Mouse (Mus musculus) kidney, postnatal 0 days (tissue): Measurements from ENCODE around the gene Plpp4. TPM values are rescaled to one million over a fixed set of nuclear protein-coding genes. Genes with fewer than 3 reads are reported as not detected.

ENCODE experiments used
- ATAC-seq: fragments of 200-750 bp; cut with Nextera tagmentation; replicated peaks from 2 replicates; pipeline ENCODE4 v1.8.0; 2017; ENCODE audit warnings: low read depth, moderate number of reproducible peaks, moderate TSS enrichment, moderate library complexity; ENCODE audit not compliant: low FRiP score
- DNase-seq: peaks from one replicate; pipeline ENCODE4 v3.0.0-alpha.2; 2016; ENCODE audit warnings: low spot score
- H3K27ac ChIP-seq: fragments of 300-500 bp; sonication (generic); 2 replicates; pipeline ENCODE4 v1.5.1; 2014; ENCODE audit warnings: mild to moderate bottlenecking
- H3K27me3 ChIP-seq: fragments of 300-500 bp; sonication (generic); 2 replicates; pipeline ENCODE4 v1.6.1; 2014; ENCODE audit warnings: low read length, mixed read lengths; ENCODE audit not compliant: insufficient read depth
- H3K36me3 ChIP-seq: fragments of 300-500 bp; sonication (generic); 2 replicates; pipeline ENCODE4 v1.6.1; 2014; ENCODE audit warnings: low read length, mixed read lengths; ENCODE audit not compliant: insufficient read depth
- H3K4me1 ChIP-seq: fragments of 300-500 bp; sonication (generic); replicated peaks from 2 replicates; pipeline ENCODE4 v1.6.1; 2014; ENCODE audit warnings: antibody characterized with exemption, low read length, mixed read lengths; ENCODE audit not compliant: insufficient read depth
- H3K4me2 ChIP-seq: fragments of 300-500 bp; sonication (generic); 2 replicates; pipeline ENCODE4 v1.6.1; 2014; ENCODE audit warnings: mild to moderate bottlenecking, low read length, moderate library complexity, mixed read lengths
- H3K4me3 ChIP-seq: fragments of 300-500 bp; sonication (generic); replicated peaks from 2 replicates; pipeline ENCODE4 v1.5.1; 2014; ENCODE audit warnings: low read depth, low read length
- H3K9ac ChIP-seq: fragments of 300-500 bp; sonication (generic); 2 replicates; pipeline ENCODE4 v1.6.1; 2014; ENCODE audit warnings: low read depth, low read length
- H3K9me3 ChIP-seq: fragments of 300-500 bp; sonication (generic); replicated peaks from 2 replicates; pipeline ENCODE4 v1.6.1; 2016; ENCODE audit warnings: low read length, inconsistent platforms, mixed read lengths
- CTCF ChIP-seq: IDR thresholded peaks from 2 replicates; pipeline ENCODE4 v1.5.1; 2016; ENCODE audit warnings: antibody characterized with exemption, low read depth, mild to moderate bottlenecking, moderate library complexity
- WGBS: fragments of 180-500 bp; shearing (Covaris S2); extraction: QIAGEN DNeasy Blood & Tissue Kit; methylation state at CpG from one replicate; pipeline ENCODE4 v1.1.7; 2014; 5-methylcytosine and 5-hydroxymethylcytosine counted together
- polyA plus RNA-seq: library from polyadenylated mRNA; unstranded; fragments of >200 nt; fragmentation: Nextera tagmentation; extraction: Ambion mirVana; gene quantifications from 2 replicates; pipeline ENCODE4 v1.2.1, GENCODE M21; 2015

The Plpp4 gene
- polyA plus RNA-seq, 1 experiment from 2014 or later, result 2.4 TPM

- TF ChIP-seq CTCF, result no peak
- Histone ChIP-seq H3K9me3 (no peaks in the 10 kb centered on the region), H3K4me2 (no peak overlapping the region), H3K4me3 (no peak overlapping the region), H3K27me3 (no peaks in the 10 kb centered on the region), H3K36me3 (no peaks in the 10 kb centered on the region), H3K4me1 (no peaks in the 10 kb centered on the region), H3K27ac (no peak overlapping the region), H3K9ac (no peak overlapping the region)
- 33% methylated on average over 5 of the region's 5 CpGs for WGBS
- peak; percentile 49; the same call in 1 of the 2 replicates for ATAC-seq
- DNase-seq, result peak; percentile 69
Measured at GRCm38 (mm10) chr7:129235995-129236394, 20.8 kb upstream of the Plpp4 start.

DNA sequence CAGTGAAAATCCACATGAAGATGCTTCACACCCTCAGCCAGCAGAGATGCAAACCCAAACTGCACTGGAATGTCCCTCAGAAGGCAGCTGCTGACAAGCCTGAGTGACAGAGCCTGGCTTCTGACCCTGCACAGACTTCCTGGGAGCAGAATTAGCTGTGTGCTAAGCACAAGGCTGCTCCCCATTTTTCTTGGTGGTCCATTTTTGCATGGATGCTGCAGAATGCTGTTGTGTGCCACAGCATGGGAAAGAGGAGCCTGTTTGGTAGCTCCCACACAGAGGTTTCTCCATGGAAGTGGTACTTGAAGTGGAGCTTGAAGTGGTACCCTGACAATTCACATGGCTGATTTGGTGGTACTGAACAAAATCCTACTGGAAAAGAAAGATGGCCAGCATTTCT is 5.8 kb upstream of the Plpp4 start:
- DNase-seq (no peak), ATAC-seq (no peak)
- no peak for TF ChIP-seq CTCF
- H3K9ac ChIP-seq, result no peak overlapping the region
- H3K27ac ChIP-seq, result no peak overlapping the region
- H3K4me3 ChIP-seq, result no peak overlapping the region
- no peak overlapping the region for H3K4me2 ChIP-seq
- H3K36me3 ChIP-seq, result no peaks in the 10 kb centered on the region
- H3K4me1 ChIP-seq, result no peaks in the 10 kb centered on the region
- H3K27me3 ChIP-seq, result 0 out of 2 replicates have a peak, but pooled peaks cover 4% of the 10 kb centered on the region
- H3K9me3 ChIP-seq, result no peaks in the 10 kb centered on the region

- Histone ChIP-seq H3K27ac (no peak overlapping the region), H3K9ac (no peak overlapping the region), H3K4me3 (no peak overlapping the region), H3K27me3 (peaks cover 9% of the 10 kb centered on the region; the same call in 1 of the 2 replicates), H3K9me3 (no peaks in the 10 kb centered on the region), H3K4me1 (no peaks in the 10 kb centered on the region), H3K4me2 (no peak overlapping the region), H3K36me3 (no peaks in the 10 kb centered on the region)
- WGBS, result 84% methylated on average over 6 of the region's 6 CpGs
- ATAC-seq (no peak), DNase-seq (no peak)
- TF ChIP-seq CTCF, result no peak
Measured at GRCm38 (mm10) chr7:129253406-129253805, 3.4 kb upstream of the Plpp4 start.

- peaks cover 9% of the 10 kb centered on the region; the same call in 1 of the 2 replicates for H3K27me3 ChIP-seq
- H3K4me2 ChIP-seq, result no peak overlapping the region
- no peaks in the 10 kb centered on the region for H3K9me3 ChIP-seq
- no peaks in the 10 kb centered on the region for H3K4me1 ChIP-seq
- no peak overlapping the region for H3K27ac ChIP-seq
- H3K9ac ChIP-seq, result no peak overlapping the region
- 91% methylated on average over 1 of the region's 1 CpGs for WGBS
- TF ChIP-seq CTCF, result no peak
- H3K36me3 ChIP-seq, result no peaks in the 10 kb centered on the region
- ATAC-seq (no peak), DNase-seq (no peak)
- H3K4me3 ChIP-seq, result no peak overlapping the region
Measured at GRCm38 (mm10) chr7:129254126-129254525, 2.7 kb upstream of the Plpp4 start.

DNA sequence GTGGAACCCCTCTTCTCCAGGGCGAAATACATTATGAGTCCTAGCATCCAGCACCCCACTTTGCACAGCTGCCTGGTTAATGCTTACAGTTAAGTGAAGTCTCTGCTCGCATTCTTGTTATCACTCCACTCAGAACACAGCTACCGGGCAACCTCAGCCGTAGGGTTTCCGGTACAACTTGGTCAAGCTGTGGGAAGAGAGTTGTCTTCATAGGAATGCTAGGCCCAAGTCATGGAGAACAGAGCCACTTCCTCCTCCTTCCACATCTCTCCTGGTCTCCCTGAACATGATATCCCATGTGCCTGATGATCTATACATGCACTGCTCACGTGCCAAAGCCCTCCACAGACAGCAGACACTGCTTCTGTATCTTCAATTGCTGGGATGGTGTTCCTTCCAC is 1.4 kb upstream of the Plpp4 start:
- WGBS, result 93% methylated on average over 6 of the region's 6 CpGs

DNA sequence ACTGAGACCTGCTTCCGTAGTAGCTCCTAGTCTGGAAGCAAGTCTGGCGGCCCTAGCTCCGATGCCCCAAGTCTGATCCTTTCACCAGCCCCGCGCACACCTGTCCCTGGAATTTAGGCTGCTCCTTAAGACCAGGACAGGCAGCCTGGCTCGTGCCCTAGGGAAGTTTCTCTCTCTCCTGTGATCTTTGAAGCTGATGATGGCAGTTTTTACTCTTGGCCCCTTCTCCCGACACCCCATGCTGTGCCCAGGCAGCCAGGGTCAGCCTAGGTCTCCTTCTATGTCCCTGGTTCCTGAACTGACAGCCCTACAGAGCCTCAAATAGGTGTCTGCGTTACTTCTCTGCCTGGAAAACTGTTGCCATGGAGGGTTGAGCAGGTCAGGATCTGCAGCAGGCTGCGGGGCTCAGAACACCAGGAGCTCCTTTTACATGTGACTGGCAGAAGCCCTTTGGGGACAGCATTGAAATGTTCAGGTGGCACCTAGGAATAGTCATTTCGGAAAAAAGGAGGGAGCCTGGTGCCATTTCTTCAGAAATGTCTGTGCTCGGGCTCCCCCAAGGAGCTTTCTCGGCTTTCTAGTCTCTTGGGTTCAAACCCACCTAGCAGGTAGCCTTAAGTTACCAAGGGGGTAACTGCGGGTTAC is 665 bp downstream of the Plpp4 start:
- no peaks in the 10 kb centered on the region for H3K9me3 ChIP-seq
- H3K27ac ChIP-seq, result no peak overlapping the region
- H3K4me3 ChIP-seq, result peak overlapping the region; percentile 39
- H3K4me1 ChIP-seq, result no peaks in the 10 kb centered on the region
- WGBS, result 11% methylated on average over 13 of the region's 13 CpGs
- no peak for DNase-seq
- H3K4me2 ChIP-seq, result peak overlapping the region; percentile 78
- H3K27me3 ChIP-seq, result peaks cover 9% of the 10 kb centered on the region; the same call in 1 of the 2 replicates
- H3K36me3 ChIP-seq, result no peaks in the 10 kb centered on the region
- no peak for TF ChIP-seq CTCF
- no peak overlapping the region for H3K9ac ChIP-seq
- no peak for ATAC-seq

More for the DNA sequence above, 1.4 kb upstream of the Plpp4 start:
- Histone ChIP-seq H3K4me3 (no peak overlapping the region), H3K27ac (no peak overlapping the region), H3K4me1 (no peaks in the 10 kb centered on the region), H3K9me3 (no peaks in the 10 kb centered on the region), H3K36me3 (no peaks in the 10 kb centered on the region), H3K4me2 (no peak overlapping the region), H3K9ac (no peak overlapping the region), H3K27me3 (peaks cover 9% of the 10 kb centered on the region; the same call in 1 of the 2 replicates)
- DNase-seq (no peak), ATAC-seq (no peak)
- TF ChIP-seq CTCF, result no peak

DNA sequence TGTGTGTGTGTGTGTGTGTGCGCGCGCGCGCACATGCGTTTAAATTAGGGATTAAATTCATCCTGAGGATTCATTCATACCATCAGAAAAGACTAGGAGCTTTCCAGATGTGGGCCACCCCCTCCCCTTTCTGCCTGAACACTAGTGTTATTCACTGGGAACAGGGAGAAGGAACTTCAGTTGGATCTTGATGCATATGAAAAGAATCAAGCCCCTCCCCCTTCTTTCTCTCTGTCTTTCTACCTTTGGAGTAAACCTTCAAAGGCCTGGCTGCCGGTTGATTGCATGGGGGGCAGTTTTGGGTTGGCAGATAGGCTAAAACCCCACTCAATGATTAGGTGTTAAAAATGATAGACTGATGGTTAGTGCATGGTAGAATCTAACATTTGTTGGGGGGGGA is 1.5 kb downstream of the Plpp4 start:
- ATAC-seq (no peak), DNase-seq (no peak)
- H3K36me3 ChIP-seq, result no peaks in the 10 kb centered on the region
- H3K27ac ChIP-seq, result no peak overlapping the region
- no peak overlapping the region for H3K4me3 ChIP-seq
- H3K27me3 ChIP-seq, result peaks cover 9% of the 10 kb centered on the region; the same call in 1 of the 2 replicates
- H3K9ac ChIP-seq, result no peak overlapping the region
- H3K4me1 ChIP-seq, result no peaks in the 10 kb centered on the region
- no peak for TF ChIP-seq CTCF
- no peaks in the 10 kb centered on the region for H3K9me3 ChIP-seq
- no peak overlapping the region for H3K4me2 ChIP-seq
- WGBS, result 73% methylated on average over 7 of the region's 7 CpGs
